Mouse (Mus musculus) heart, adult 2 months (tissue): ENCODE measurements around the gene Traf3ip1. TPM values are rescaled to one million over a fixed set of nuclear protein-coding genes. Genes with fewer than 3 reads are reported as not detected.

Experiments
- DNase-seq, 2 experiments: peaks; one replicate each; pipeline ENCODE4 v3.0.0; 2021
- H3K27ac ChIP-seq: fragments of 200-600 bp; 2 replicates; pipeline ENCODE4 v1.8.1; 2022
- H3K27me3 ChIP-seq: fragments of 200-500 bp; 2 replicates; pipeline ENCODE4 v1.6.1; 2012; ENCODE audit warnings: mild to moderate bottlenecking, low read length, inconsistent platforms, mixed read lengths; ENCODE audit not compliant: control insufficient read depth, insufficient read depth
- H3K36me3 ChIP-seq: fragments of 200-500 bp; 2 replicates; pipeline ENCODE4 v1.6.1; 2012; ENCODE audit warnings: low read length, inconsistent platforms; ENCODE audit not compliant: control insufficient read depth, insufficient read depth
- H3K4me1 ChIP-seq: fragments of 200-500 bp; 2 replicates; pipeline ENCODE4 v1.6.1; 2011; ENCODE audit warnings: low read length; ENCODE audit not compliant: control insufficient read depth, insufficient read depth
- H3K4me3 ChIP-seq: fragments of 200-600 bp; 2 replicates; pipeline ENCODE4 v1.8.1; 2022
- H3K79me2 ChIP-seq: fragments of 200-500 bp; replicated peaks from 2 replicates; pipeline ENCODE4 v1.6.1; 2012; ENCODE audit warnings: mild to moderate bottlenecking, inconsistent platforms, low read length, moderate library complexity, mixed read lengths; ENCODE audit not compliant: control insufficient read depth, insufficient read depth
- H3K9ac ChIP-seq: fragments of 200-500 bp; 2 replicates; pipeline ENCODE4 v1.6.1; 2012; ENCODE audit warnings: low read depth, mild to moderate bottlenecking, control low read depth, inconsistent platforms, low read length, mixed read lengths
- CTCF ChIP-seq: fragments of 200-600 bp; IDR thresholded peaks from 2 replicates; pipeline ENCODE4 v1.8.1; 2022; ENCODE audit warnings: antibody characterized with exemption, mild to moderate bottlenecking, moderate library complexity
- EP300 ChIP-seq: fragments of 200-500 bp; IDR thresholded peaks from 2 replicates; pipeline ENCODE4 v1.6.1; 2011; ENCODE audit warnings: low read depth, low read length, control low read depth; ENCODE audit not compliant: insufficient read depth
- POLR2A ChIP-seq: fragments of 200-500 bp; IDR thresholded peaks from 2 replicates; pipeline ENCODE4 v1.6.1; 2011; ENCODE audit warnings: mild to moderate bottlenecking, low read depth, low read length, control low read depth; ENCODE audit not compliant: insufficient read depth
- WGBS: fragments of 180-500 bp; shearing (Covaris S2); methylation state at CpG from one replicate; pipeline ENCODE4 v1.1.7; 2018; 5-methylcytosine and 5-hydroxymethylcytosine counted together
- intact Hi-C: fragments of 180-260 bp; cut with DNase I; formaldehyde crosslinking; loops from one replicate; pipeline ENCODE4 v1.15.1; 2025
- polyA plus RNA-seq: library from polyadenylated mRNA; depleted of rRNA; stranded (reverse); fragments of >200 nt; gene quantifications from 2 replicates; pipeline ENCODE4 v1.2.3, GENCODE M21; 2012
- total RNA-seq, 2 experiments: library from RNA; stranded (reverse); gene quantifications; 2 replicates each; pipeline ENCODE4 v1.2.3; 2021

Traf3ip1 gene
- total and polyA plus RNA-seq, 3 experiments, result 5.0 to 5.1 (median 5.0) TPM

DNA sequence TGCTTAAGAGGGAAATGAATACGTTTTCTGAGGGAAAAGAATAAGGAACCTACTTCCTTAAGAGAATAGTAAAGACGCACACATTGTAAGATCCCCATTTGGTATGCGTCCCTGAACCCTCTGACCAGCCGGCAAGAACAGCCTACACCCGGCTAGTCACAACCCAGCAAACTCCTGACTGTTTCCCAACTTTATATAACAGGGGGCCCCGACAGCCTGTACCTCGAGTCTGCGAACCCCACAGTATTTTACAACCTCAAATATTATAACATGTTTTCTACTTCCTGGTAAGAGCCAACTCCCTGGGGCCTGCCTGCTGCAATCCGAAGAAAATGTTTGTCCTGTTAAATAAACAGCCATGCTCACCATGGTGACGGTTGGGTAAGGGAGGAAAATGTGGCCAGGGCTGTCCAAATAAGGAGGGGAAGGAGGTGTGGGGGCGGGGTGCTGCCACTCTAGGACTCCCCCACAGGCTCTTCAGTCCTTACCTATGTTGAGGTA, 38.1 kb upstream of the Traf3ip1 start:
- Histone ChIP-seq H3K79me2 (0 out of 2 replicates have a peak, but pooled peaks cover 2% of the 10 kb centered on the region), H3K27ac (peak overlapping the region; percentile 86), H3K4me3 (peak overlapping the region; percentile 10), H3K4me1 (peaks cover 30% of the 10 kb centered on the region), H3K27me3 (no peaks in the 10 kb centered on the region), H3K9ac (peak overlapping the region; percentile 44), H3K36me3 (no peaks in the 10 kb centered on the region; the same call in 1 of the 2 replicates)
- 23% methylated on average over 11 of the region's 11 CpGs for WGBS
- intact Hi-C loops, result no loop called here
- TF ChIP-seq CTCF (no peak), EP300 (no peak), POLR2A (no peak)
- peak; percentile 73 to 81 for DNase-seq

DNA sequence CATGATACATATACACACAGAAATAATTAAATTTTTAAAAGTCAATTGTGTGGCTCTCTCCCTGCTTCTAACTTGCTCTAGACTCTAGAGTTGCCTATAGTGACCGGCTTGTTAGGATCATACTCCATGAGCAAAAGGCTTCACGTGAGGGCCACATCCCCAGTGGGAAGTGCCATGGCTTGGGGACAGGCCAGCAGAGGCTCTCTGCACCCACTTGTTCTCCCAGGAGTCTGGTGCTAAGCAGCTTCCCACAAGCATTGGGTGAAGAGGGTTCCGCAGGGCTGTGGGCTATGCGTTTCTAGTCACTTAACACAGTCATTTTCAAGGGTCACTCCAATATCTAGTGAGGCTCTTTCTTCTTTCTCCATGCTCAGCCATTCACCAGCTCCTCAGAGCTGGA, 37.3 kb upstream of the Traf3ip1 start:
- H3K9ac ChIP-seq, result no peak overlapping the region
- no peaks in the 10 kb centered on the region for H3K27me3 ChIP-seq
- no peaks in the 10 kb centered on the region; the same call in 1 of the 2 replicates for H3K36me3 ChIP-seq
- intact Hi-C loops, result no loop called here
- 81% methylated on average over 4 of the region's 4 CpGs for WGBS
- peak overlapping the region; percentile 86 for H3K27ac ChIP-seq
- TF ChIP-seq CTCF (no peak), POLR2A (no peak), EP300 (no peak)
- peaks cover 25% of the 10 kb centered on the region for H3K4me1 ChIP-seq
- 0 out of 2 replicates have a peak, but pooled peaks cover 2% of the 10 kb centered on the region for H3K79me2 ChIP-seq
- no peak for DNase-seq
- H3K4me3 ChIP-seq, result no peak overlapping the region

DNA sequence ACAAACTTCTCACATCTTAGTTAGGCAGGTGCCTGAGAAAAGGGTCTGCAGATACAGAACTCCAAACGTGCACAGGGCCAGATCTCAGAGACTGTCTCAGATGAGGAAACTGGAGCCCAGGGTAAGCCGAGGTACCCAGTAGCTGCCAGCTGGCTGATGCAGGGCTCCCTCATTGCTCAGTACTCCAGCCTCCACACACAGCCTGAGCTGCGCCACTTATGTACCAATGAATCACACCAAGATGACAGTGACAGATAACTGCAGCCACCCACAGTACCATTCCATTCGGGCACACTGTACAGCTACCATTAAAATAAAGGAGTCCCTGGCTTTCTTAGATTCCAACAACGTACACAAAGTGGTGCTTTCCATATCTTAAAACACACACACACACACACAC, 36.7 kb upstream of the Traf3ip1 start:
- Histone ChIP-seq H3K4me1 (peaks cover 23% of the 10 kb centered on the region), H3K27ac (peak overlapping the region; percentile 86), H3K79me2 (0 out of 2 replicates have a peak, but pooled peaks cover 2% of the 10 kb centered on the region), H3K4me3 (peak overlapping the region; percentile 81), H3K9ac (peak overlapping the region; percentile 26), H3K27me3 (no peaks in the 10 kb centered on the region), H3K36me3 (no peaks in the 10 kb centered on the region; the same call in 1 of the 2 replicates)
- intact Hi-C loops, result loop anchor here (2.0 kb wide), 1 partner anchor 21 kb away; no protein-coding TSS in a partner anchor
- WGBS, result 69% methylated on average over 5 of the region's 5 CpGs
- peak in 1 of 2 experiments; percentile 42 for DNase-seq
- TF ChIP-seq POLR2A (no peak), CTCF (no peak), EP300 (no peak)

DNA sequence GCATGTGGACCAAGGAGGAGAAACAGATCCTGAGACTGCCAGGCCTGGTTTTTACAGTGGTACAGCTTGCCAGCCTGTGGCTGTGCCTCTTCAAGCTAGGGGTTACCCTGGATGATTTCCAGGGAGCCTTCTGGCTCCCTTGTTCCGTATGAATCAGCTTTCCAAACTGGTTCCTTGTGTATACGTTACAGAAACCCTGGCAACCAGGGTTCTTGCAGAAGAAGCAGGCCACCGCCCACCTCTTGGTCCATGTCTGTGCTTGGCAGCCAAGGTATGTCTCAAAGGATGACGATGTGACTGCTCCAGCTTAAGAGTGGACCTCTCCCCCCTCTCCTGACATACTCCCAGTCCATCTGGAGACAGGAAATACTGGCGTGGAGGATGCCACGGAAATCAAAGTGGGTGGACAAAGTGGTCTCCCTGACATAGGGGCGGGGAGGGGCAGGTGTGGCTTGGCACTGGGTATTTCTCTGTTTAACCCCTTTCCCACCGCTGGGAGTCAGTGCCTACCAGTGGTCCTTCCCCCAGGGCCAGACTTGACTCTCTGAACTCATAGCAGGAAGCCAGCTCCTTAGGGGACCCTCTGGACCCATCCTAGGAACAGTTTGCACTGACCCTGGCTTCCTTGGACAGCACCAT, 36.1 kb upstream of the Traf3ip1 start:
- Histone ChIP-seq H3K36me3 (no peaks in the 10 kb centered on the region; the same call in 1 of the 2 replicates), H3K27ac (peak overlapping the region; percentile 86), H3K9ac (peak overlapping the region; percentile 98), H3K79me2 (0 out of 2 replicates have a peak, but pooled peaks cover 2% of the 10 kb centered on the region), H3K4me3 (peak overlapping the region; percentile 81), H3K4me1 (peaks cover 22% of the 10 kb centered on the region), H3K27me3 (no peaks in the 10 kb centered on the region)
- TF ChIP-seq EP300 (no peak), CTCF (no peak), POLR2A (no peak)
- DNase-seq, result peak; percentile 70 to 71
- 4% methylated on average over 8 of the region's 8 CpGs for WGBS
- intact Hi-C loops, result loop anchor here (2.0 kb wide), 1 partner anchor 22 kb away; no protein-coding TSS in a partner anchor

DNA sequence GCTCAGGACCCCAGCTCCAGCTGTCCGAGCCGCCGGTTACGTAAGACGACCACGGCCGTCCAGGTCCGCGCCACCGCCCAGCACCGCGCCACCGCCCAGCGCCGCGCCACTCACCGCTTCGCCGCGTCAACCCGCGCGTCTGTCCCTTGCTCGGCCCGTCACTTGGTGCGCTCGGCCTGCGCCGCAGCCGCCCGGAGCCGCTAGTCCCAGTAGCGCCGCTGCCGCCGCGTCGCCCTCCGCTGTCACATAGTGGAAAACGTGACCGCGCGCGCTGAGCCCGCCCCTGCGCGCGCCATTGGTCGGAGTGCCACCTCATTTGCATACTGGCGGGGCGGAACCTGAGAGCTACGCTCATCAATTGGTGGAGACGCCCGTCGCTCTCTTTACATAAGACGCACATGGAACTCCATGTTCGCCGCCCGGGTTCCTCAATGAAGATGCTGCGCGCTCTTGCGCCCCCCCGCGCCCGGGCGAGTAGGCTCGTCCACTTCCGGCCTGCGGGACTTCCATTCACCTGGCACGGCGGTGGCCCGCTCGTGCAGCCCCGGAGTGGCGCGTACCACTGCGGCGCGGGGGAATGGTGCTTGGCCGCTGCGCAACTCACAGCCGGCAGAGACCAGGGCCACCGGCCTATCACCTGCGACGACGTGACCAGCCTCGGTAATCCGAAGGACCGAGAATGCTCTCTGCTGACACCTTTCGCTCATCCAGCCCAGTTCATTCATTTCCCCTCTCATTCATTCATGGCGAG, 35.2 kb upstream of the Traf3ip1 start, which contains the start of gene Per2:
TSS of gene Per2 (minus strand) at position 266 of the 751 bp plus-strand sequence.
- peak within 1 kb of the TSS; percentile 98 for H3K9ac ChIP-seq
- peak within 1 kb of the TSS; percentile 81 for H3K4me3 ChIP-seq
- H3K27ac ChIP-seq, result peak within 1 kb of the TSS; percentile 86
- TF ChIP-seq POLR2A (peak; percentile 65; the same call in 1 of the 2 replicates), EP300 (peak; percentile 68; the same call in 1 of the 2 replicates), CTCF (peak; percentile 74)
- no peaks in the 10 kb centered on the region; the same call in 1 of the 2 replicates for H3K36me3 ChIP-seq
- WGBS, result under 1% methylated on average over 91 of the region's 91 CpGs
- H3K4me1 ChIP-seq, result peaks cover 22% of the 10 kb centered on the region
- no peaks in the 10 kb centered on the region for H3K27me3 ChIP-seq
- intact Hi-C loops, result loop anchor here (1.0 to 2.0 kb wide), 3 partner anchors 22 to 31 kb away; no protein-coding TSS in a partner anchor
- H3K79me2 ChIP-seq, result 0 out of 2 replicates have a peak, but pooled peaks cover 2% of the 10 kb centered on the region
- peak; percentile 98 to 99 for DNase-seq
